Mouse (Mus musculus): Measurements from ENCODE around the gene Lgals7.

GRCm38 (mm10) chr7:28883039-28883438 is 19.4 kb downstream of the Lgals7 start:
- TF ChIP-seq CTCF (IDR thresholded peaks at IDR 0.05; ENCODE audit: extremely low read depth, insufficient read depth, insufficient read length, insufficient replicate concordance) (no peak), POLR2A (IDR thresholded peaks at IDR 0.05; ENCODE audit: low read depth, low read length) (no peak)
